Mouse (Mus musculus): Measurements from ENCODE around the gene Rilpl1. TPM values are rescaled to one million over a fixed set of nuclear protein-coding genes. Genes with fewer than 3 reads are reported as not detected.
"Not testable (repeated sequence)": the region's sequence is repeated elsewhere in the genome, so short reads cannot be mapped to it uniquely, and the experiment has no call there.

Gene Rilpl1
- polyA plus RNA-seq, 2 experiments, result 0.98 to 1.4 TPM

GRCm38 (mm10) chr5:124468365-124468764 lies 62.8 kb downstream of the Rilpl1 start:
- Histone ChIP-seq H3K9ac (replicated peaks) (no peak overlapping the region), H3K27ac (no peak overlapping the region), H3K4me3 (ENCODE audit: insufficient read depth in 1 of 2, low read depth in 2 of 2, low read length in 2 of 2) (no peak overlapping the region), H3K36me3 (replicated peaks; ENCODE audit: control insufficient read depth, insufficient read depth, low read depth) (no peaks in the 10 kb centered on the region; the same call in 1 of the 2 replicates), H3K4me2 (ENCODE audit: low read depth) (no peak overlapping the region), H3K9me3 (ENCODE audit: control insufficient read depth, low read length) (no peaks in the 10 kb centered on the region), H3K27me3 (ENCODE audit: control insufficient read depth, insufficient read depth, low read length) (no peaks in the 10 kb centered on the region), H3K4me1 (replicated peaks; ENCODE audit: control insufficient read depth in 2 of 2, insufficient read depth in 2 of 2, low read length in 1 of 2) (no peaks in the 10 kb centered on the region)
- no peak for TF ChIP-seq EP300 (IDR thresholded peaks at IDR 0.05; ENCODE audit: low read depth)
- TF ChIP-seq CTCF (IDR thresholded peaks at IDR 0.05; ENCODE audit: low read depth), result no peak
- ATAC-seq (ENCODE audit: insufficient read depth) (no peak), DNase-seq (ENCODE audit: low read depth in 3 of 3, low spot score in 3 of 3) (no peak)
- WGBS (ENCODE audit: insufficient replicate concordance), result 81% methylated on average over 7 of the region's 7 CpGs

- Histone ChIP-seq H3K27ac (no peak overlapping the region), H3K9ac (replicated peaks) (no peak overlapping the region), H3K36me3 (replicated peaks; ENCODE audit: control insufficient read depth, insufficient read depth, low read depth) (peaks cover 5% of the 10 kb centered on the region), H3K4me2 (ENCODE audit: low read depth) (no peak overlapping the region), H3K4me3 (ENCODE audit: insufficient read depth in 1 of 2, low read depth in 2 of 2, low read length in 2 of 2) (no peak overlapping the region), H3K4me1 (replicated peaks; ENCODE audit: control insufficient read depth in 2 of 2, insufficient read depth in 2 of 2, low read length in 1 of 2) (no peaks in the 10 kb centered on the region), H3K27me3 (ENCODE audit: control insufficient read depth, insufficient read depth, low read length) (no peaks in the 10 kb centered on the region), H3K9me3 (ENCODE audit: control insufficient read depth, low read length) (no peaks in the 10 kb centered on the region)
- no peak for DNase-seq (ENCODE audit: low read depth in 3 of 3, low spot score in 3 of 3)
- 67% methylated on average over 1 of the region's 1 CpGs for WGBS (ENCODE audit: insufficient replicate concordance)
- no peak for TF ChIP-seq EP300 (IDR thresholded peaks at IDR 0.05; ENCODE audit: low read depth)
- no peak for TF ChIP-seq CTCF (IDR thresholded peaks at IDR 0.05; ENCODE audit: low read depth)
- ATAC-seq (ENCODE audit: insufficient read depth), result no peak
Observed at GRCm38 (mm10) chr5:124467766-124468165, 63.4 kb downstream of the Rilpl1 start.

GRCm38 (mm10) chr5:124464905-124465304 lies 66.3 kb downstream of the Rilpl1 start:
- no peak overlapping the region for H3K4me3 ChIP-seq (ENCODE audit: insufficient read depth in 1 of 2, low read depth in 2 of 2, low read length in 2 of 2)
- no peaks in the 10 kb centered on the region for H3K9me3 ChIP-seq (ENCODE audit: control insufficient read depth, low read length)
- no peaks in the 10 kb centered on the region for H3K27me3 ChIP-seq (ENCODE audit: control insufficient read depth, insufficient read depth, low read length)
- TF ChIP-seq EP300 (IDR thresholded peaks at IDR 0.05; ENCODE audit: low read depth), result no peak
- TF ChIP-seq CTCF (IDR thresholded peaks at IDR 0.05; ENCODE audit: low read depth), result no peak
- H3K36me3 ChIP-seq (replicated peaks; ENCODE audit: control insufficient read depth, insufficient read depth, low read depth), result peaks cover 21% of the 10 kb centered on the region
- no peak overlapping the region for H3K9ac ChIP-seq (replicated peaks)
- ATAC-seq (ENCODE audit: insufficient read depth) (no peak), DNase-seq (ENCODE audit: low read depth in 3 of 3, low spot score in 3 of 3) (no peak)
- no peaks in the 10 kb centered on the region for H3K4me1 ChIP-seq (replicated peaks; ENCODE audit: control insufficient read depth in 2 of 2, insufficient read depth in 2 of 2, low read length in 1 of 2)
- no peak overlapping the region for H3K4me2 ChIP-seq (ENCODE audit: low read depth)
- no peak overlapping the region for H3K27ac ChIP-seq

DNA sequence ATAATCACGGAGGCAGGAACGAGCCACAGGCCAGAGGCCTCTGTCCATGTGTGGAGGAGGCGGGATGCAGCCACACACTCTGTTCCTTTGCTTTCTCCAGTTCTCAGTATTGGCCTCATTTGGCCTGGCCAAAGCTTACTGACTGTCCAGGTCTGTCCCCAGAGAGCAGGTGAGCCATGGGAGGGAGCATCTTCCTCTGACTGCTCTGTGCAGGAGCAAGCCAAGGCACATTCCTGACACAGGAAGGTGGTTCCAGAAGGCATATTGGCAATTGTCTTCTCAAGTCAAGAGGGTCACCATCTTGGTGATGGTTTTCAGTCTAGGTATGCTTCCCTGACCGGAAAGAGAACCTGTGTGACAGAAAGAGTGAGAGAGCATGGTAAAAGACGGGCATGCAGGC lies 67.7 kb downstream of the Rilpl1 start:
- ATAC-seq (ENCODE audit: insufficient read depth) (no peak), DNase-seq (ENCODE audit: low read depth in 3 of 3, low spot score in 3 of 3) (no peak)
- TF ChIP-seq EP300 (IDR thresholded peaks at IDR 0.05; ENCODE audit: low read depth) (no peak), CTCF (IDR thresholded peaks at IDR 0.05; ENCODE audit: low read depth) (no peak)
- Histone ChIP-seq H3K27me3 (ENCODE audit: control insufficient read depth, insufficient read depth, low read length) (no peaks in the 10 kb centered on the region), H3K4me1 (replicated peaks; ENCODE audit: control insufficient read depth in 2 of 2, insufficient read depth in 2 of 2, low read length in 1 of 2) (no peaks in the 10 kb centered on the region), H3K4me2 (ENCODE audit: low read depth) (no peak overlapping the region), H3K36me3 (replicated peaks; ENCODE audit: control insufficient read depth, insufficient read depth, low read depth) (peaks cover 35% of the 10 kb centered on the region), H3K9ac (replicated peaks) (no peak overlapping the region), H3K4me3 (ENCODE audit: insufficient read depth in 1 of 2, low read depth in 2 of 2, low read length in 2 of 2) (no peak overlapping the region), H3K27ac (no peak overlapping the region), H3K9me3 (ENCODE audit: control insufficient read depth, low read length) (no peaks in the 10 kb centered on the region)
- WGBS (ENCODE audit: insufficient replicate concordance), result 77% methylated on average over 5 of the region's 5 CpGs

- Histone ChIP-seq H3K4me2 (ENCODE audit: low read depth) (no peak overlapping the region), H3K36me3 (replicated peaks; ENCODE audit: control insufficient read depth, insufficient read depth, low read depth) (peaks cover 44% of the 10 kb centered on the region), H3K4me1 (replicated peaks; ENCODE audit: control insufficient read depth in 2 of 2, insufficient read depth in 2 of 2, low read length in 1 of 2) (no peaks in the 10 kb centered on the region), H3K9ac (replicated peaks) (no peak overlapping the region), H3K27ac (no peak overlapping the region), H3K27me3 (ENCODE audit: control insufficient read depth, insufficient read depth, low read length) (no peaks in the 10 kb centered on the region), H3K4me3 (ENCODE audit: insufficient read depth in 1 of 2, low read depth in 2 of 2, low read length in 2 of 2) (no peak overlapping the region), H3K9me3 (ENCODE audit: control insufficient read depth, low read length) (no peaks in the 10 kb centered on the region)
- ATAC-seq (ENCODE audit: insufficient read depth), result no peak
- no peak for DNase-seq (ENCODE audit: low read depth in 3 of 3, low spot score in 3 of 3)
- TF ChIP-seq CTCF (IDR thresholded peaks at IDR 0.05; ENCODE audit: low read depth), result no peak
- no peak for TF ChIP-seq EP300 (IDR thresholded peaks at IDR 0.05; ENCODE audit: low read depth)
- WGBS (ENCODE audit: insufficient replicate concordance), result 82% methylated on average over 8 of the region's 8 CpGs
Observed at GRCm38 (mm10) chr5:124462297-124463025, 68.7 kb downstream of the Rilpl1 start.

DNA sequence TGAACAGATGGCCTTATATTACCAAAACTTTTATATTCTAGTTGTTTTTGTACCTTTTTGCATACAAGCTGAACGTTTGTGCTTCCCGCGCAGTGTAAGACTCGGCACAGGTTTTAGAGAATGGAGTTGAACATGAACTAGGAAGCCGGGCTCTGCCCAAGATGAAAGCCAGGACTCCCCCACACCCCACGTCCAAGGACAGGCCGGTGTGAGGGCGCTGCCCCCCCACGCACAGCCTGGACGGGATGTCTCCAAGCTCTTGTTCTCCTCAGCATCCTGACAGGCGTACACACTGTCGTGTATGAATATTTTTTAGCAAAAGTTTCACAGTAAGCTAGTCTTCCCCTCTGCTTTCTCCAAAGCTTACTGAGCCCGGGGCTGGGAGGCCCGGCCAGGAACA lies 70.3 kb downstream of the Rilpl1 start:
- not testable (repeated sequence) for ATAC-seq (ENCODE audit: insufficient read depth); H3K9ac ChIP-seq (replicated peaks); H3K4me2 ChIP-seq (ENCODE audit: low read depth); DNase-seq (ENCODE audit: low read depth in 3 of 3, low spot score in 3 of 3); H3K27ac ChIP-seq; H3K27me3 ChIP-seq (ENCODE audit: control insufficient read depth, insufficient read depth, low read length); H3K9me3 ChIP-seq (ENCODE audit: control insufficient read depth, low read length); H3K4me3 ChIP-seq (ENCODE audit: insufficient read depth in 1 of 2, low read depth in 2 of 2, low read length in 2 of 2); H3K4me1 ChIP-seq (replicated peaks; ENCODE audit: control insufficient read depth in 2 of 2, insufficient read depth in 2 of 2, low read length in 1 of 2)
- 90% methylated on average over 14 of the region's 14 CpGs for WGBS (ENCODE audit: insufficient replicate concordance)
- H3K36me3 ChIP-seq (replicated peaks; ENCODE audit: control insufficient read depth, insufficient read depth, low read depth), result peaks cover 59% of the 10 kb centered on the region

Measured in liver, embryonic 14.5 days (tissue).